Mouse (Mus musculus): ENCODE data around the gene Ednra. TPM values are rescaled to one million over a fixed set of nuclear protein-coding genes. Genes with fewer than 3 reads are reported as not detected.
"Not testable (repeated sequence)": the region's sequence is repeated elsewhere in the genome, so short reads cannot be mapped to it uniquely, and the experiment has no call there.

Ednra gene
- polyA plus RNA-seq, 1 experiment, result 0.34 TPM

GRCm38 (mm10) chr8:77695486-77696058, 28.7 kb downstream of the Ednra start:
- H3K27me3 ChIP-seq (ENCODE audit: control insufficient read depth, insufficient read depth, low read length, poor library complexity, severe bottlenecking), result no peaks in the 10 kb centered on the region
- no peak for TF ChIP-seq EP300 (IDR thresholded peaks at IDR 0.05; ENCODE audit: insufficient read depth, low read depth, low read length)
- TF ChIP-seq POLR2A (IDR thresholded peaks at IDR 0.05; ENCODE audit: insufficient read depth, low read length), result no peak
- TF ChIP-seq CTCF (IDR thresholded peaks at IDR 0.05; ENCODE audit: low read depth, low read length), result no peak
- no peaks in the 10 kb centered on the region for H3K36me3 ChIP-seq (ENCODE audit: control insufficient read depth, insufficient read depth, low read length, poor library complexity, severe bottlenecking)
- no peak overlapping the region for H3K27ac ChIP-seq (ENCODE audit: insufficient read depth, low read length)
- H3K4me3 ChIP-seq (ENCODE audit: low read depth, low read length), result no peak overlapping the region
- H3K4me1 ChIP-seq (ENCODE audit: control insufficient read depth, insufficient read depth, low read length), result no peaks in the 10 kb centered on the region
- H3K9me3 ChIP-seq (replicated peaks; ENCODE audit: control insufficient read depth, insufficient read depth, low read length, poor library complexity, severe bottlenecking), result 0 out of 2 replicates have a peak, but pooled peaks cover 2% of the 10 kb centered on the region
- no peak overlapping the region for H3K9ac ChIP-seq (ENCODE audit: low read depth, poor library complexity, severe bottlenecking)

GRCm38 (mm10) chr8:77695070-77695469, 29.2 kb downstream of the Ednra start:
- Histone ChIP-seq H3K36me3 (ENCODE audit: control insufficient read depth, insufficient read depth, low read length, poor library complexity, severe bottlenecking) (no peaks in the 10 kb centered on the region), H3K27me3 (ENCODE audit: control insufficient read depth, insufficient read depth, low read length, poor library complexity, severe bottlenecking) (no peaks in the 10 kb centered on the region), H3K9me3 (replicated peaks; ENCODE audit: control insufficient read depth, insufficient read depth, low read length, poor library complexity, severe bottlenecking) (0 out of 2 replicates have a peak, but pooled peaks cover 2% of the 10 kb centered on the region), H3K27ac (ENCODE audit: insufficient read depth, low read length) (no peak overlapping the region), H3K9ac (ENCODE audit: low read depth, poor library complexity, severe bottlenecking) (no peak overlapping the region), H3K4me3 (ENCODE audit: low read depth, low read length) (no peak overlapping the region), H3K4me1 (ENCODE audit: control insufficient read depth, insufficient read depth, low read length) (no peaks in the 10 kb centered on the region)
- TF ChIP-seq EP300 (IDR thresholded peaks at IDR 0.05; ENCODE audit: insufficient read depth, low read depth, low read length) (no peak), POLR2A (IDR thresholded peaks at IDR 0.05; ENCODE audit: insufficient read depth, low read length) (no peak), CTCF (IDR thresholded peaks at IDR 0.05; ENCODE audit: low read depth, low read length) (no peak)

- Histone ChIP-seq H3K4me3 (ENCODE audit: low read depth, low read length) (no peak overlapping the region), H3K27ac (ENCODE audit: insufficient read depth, low read length) (no peak overlapping the region), H3K36me3 (ENCODE audit: control insufficient read depth, insufficient read depth, low read length, poor library complexity, severe bottlenecking) (no peaks in the 10 kb centered on the region), H3K9ac (ENCODE audit: low read depth, poor library complexity, severe bottlenecking) (no peak overlapping the region), H3K9me3 (replicated peaks; ENCODE audit: control insufficient read depth, insufficient read depth, low read length, poor library complexity, severe bottlenecking) (no peaks in the 10 kb centered on the region), H3K4me1 (ENCODE audit: control insufficient read depth, insufficient read depth, low read length) (no peaks in the 10 kb centered on the region), H3K27me3 (ENCODE audit: control insufficient read depth, insufficient read depth, low read length, poor library complexity, severe bottlenecking) (no peaks in the 10 kb centered on the region)
- no peak for TF ChIP-seq CTCF (IDR thresholded peaks at IDR 0.05; ENCODE audit: low read depth, low read length)
- no peak for TF ChIP-seq POLR2A (IDR thresholded peaks at IDR 0.05; ENCODE audit: insufficient read depth, low read length)
- no peak for TF ChIP-seq EP300 (IDR thresholded peaks at IDR 0.05; ENCODE audit: insufficient read depth, low read depth, low read length)
Observed at GRCm38 (mm10) chr8:77694588-77694987, 29.7 kb downstream of the Ednra start.

- not testable (repeated sequence) for H3K9ac ChIP-seq (ENCODE audit: low read depth, poor library complexity, severe bottlenecking); H3K36me3 ChIP-seq (ENCODE audit: control insufficient read depth, insufficient read depth, low read length, poor library complexity, severe bottlenecking); H3K4me1 ChIP-seq (ENCODE audit: control insufficient read depth, insufficient read depth, low read length); H3K27ac ChIP-seq (ENCODE audit: insufficient read depth, low read length); H3K27me3 ChIP-seq (ENCODE audit: control insufficient read depth, insufficient read depth, low read length, poor library complexity, severe bottlenecking); H3K4me3 ChIP-seq (ENCODE audit: low read depth, low read length); H3K9me3 ChIP-seq (replicated peaks; ENCODE audit: control insufficient read depth, insufficient read depth, low read length, poor library complexity, severe bottlenecking)
Observed at GRCm38 (mm10) chr8:77689421-77690059, 34.7 kb downstream of the Ednra start.

GRCm38 (mm10) chr8:77688978-77689377, 35.3 kb downstream of the Ednra start:
- Histone ChIP-seq H3K27me3 (ENCODE audit: control insufficient read depth, insufficient read depth, low read length, poor library complexity, severe bottlenecking) (no peaks in the 10 kb centered on the region), H3K9ac (ENCODE audit: low read depth, poor library complexity, severe bottlenecking) (no peak overlapping the region), H3K27ac (ENCODE audit: insufficient read depth, low read length) (no peak overlapping the region), H3K9me3 (replicated peaks; ENCODE audit: control insufficient read depth, insufficient read depth, low read length, poor library complexity, severe bottlenecking) (no peaks in the 10 kb centered on the region), H3K4me3 (ENCODE audit: low read depth, low read length) (no peak overlapping the region), H3K36me3 (ENCODE audit: control insufficient read depth, insufficient read depth, low read length, poor library complexity, severe bottlenecking) (no peaks in the 10 kb centered on the region), H3K4me1 (ENCODE audit: control insufficient read depth, insufficient read depth, low read length) (no peaks in the 10 kb centered on the region)
- no peak for TF ChIP-seq CTCF (IDR thresholded peaks at IDR 0.05; ENCODE audit: low read depth, low read length)
- TF ChIP-seq EP300 (IDR thresholded peaks at IDR 0.05; ENCODE audit: insufficient read depth, low read depth, low read length), result no peak
- TF ChIP-seq POLR2A (IDR thresholded peaks at IDR 0.05; ENCODE audit: insufficient read depth, low read length), result no peak

GRCm38 (mm10) chr8:77684372-77684771, 39.9 kb downstream of the Ednra start:
- H3K4me1 ChIP-seq (ENCODE audit: control insufficient read depth, insufficient read depth, low read length), result no peaks in the 10 kb centered on the region
- no peak for TF ChIP-seq CTCF (IDR thresholded peaks at IDR 0.05; ENCODE audit: low read depth, low read length)
- TF ChIP-seq POLR2A (IDR thresholded peaks at IDR 0.05; ENCODE audit: insufficient read depth, low read length), result no peak
- no peak for TF ChIP-seq EP300 (IDR thresholded peaks at IDR 0.05; ENCODE audit: insufficient read depth, low read depth, low read length)
- no peaks in the 10 kb centered on the region for H3K9me3 ChIP-seq (replicated peaks; ENCODE audit: control insufficient read depth, insufficient read depth, low read length, poor library complexity, severe bottlenecking)
- H3K27me3 ChIP-seq (ENCODE audit: control insufficient read depth, insufficient read depth, low read length, poor library complexity, severe bottlenecking), result no peaks in the 10 kb centered on the region
- H3K36me3 ChIP-seq (ENCODE audit: control insufficient read depth, insufficient read depth, low read length, poor library complexity, severe bottlenecking), result no peaks in the 10 kb centered on the region
- H3K9ac ChIP-seq (ENCODE audit: low read depth, poor library complexity, severe bottlenecking), result no peak overlapping the region
- no peak overlapping the region for H3K27ac ChIP-seq (ENCODE audit: insufficient read depth, low read length)
- no peak overlapping the region for H3K4me3 ChIP-seq (ENCODE audit: low read depth, low read length)
